Comparison of ENCODE assay signal across 15 mouse cellular contexts in genomic region chr4:15448831-15449230, GRCm38 (mm10).
DNase-seq lines count a peak whose midpoint lies in the region; ATAC-seq lines count a peak whose summit lies in the region.
"Had no signal": no experiment of that assay in that cellular context is flagged by ENCODE, and none has a peak within 500 bp of the region (broad histone marks: within the 10 kb centered on the region; RNA-seq: fewer than 3 reads in every experiment).

No protein-coding gene starts in this region.

- peak; percentile 37 for DNase-seq in left cerebral cortex, postnatal 4 days
- DNase-seq in left cerebral cortex, adult 8-10 months (ENCODE audit: low spot score in 2 of 2), result no peak
- peak; percentile 14 for DNase-seq in cerebellum, adult 9-11 months
- DNase-seq in forebrain, embryonic 14.5 days (ENCODE audit: low spot score), result peak; percentile 63
- no peak for DNase-seq in gastrocnemius, adult 8-10 months (ENCODE audit: low spot score in 2 of 2)
- DNase-seq in left cerebral cortex, adult 11 months (ENCODE audit: low spot score), result no peak
- DNase-seq in adrenal gland, postnatal 10 days, result no peak
- DNase-seq: adrenal gland, postnatal 36 days; kidney, adult 9 months; layer of hippocampus, postnatal 36 days; liver, embryonic 13.5 days; thymus, postnatal 25 days had no signal

- H3K4me2 ChIP-seq in forebrain, embryonic 14.5 days (ENCODE audit: low read length), result no peak overlapping the region
- H3K4me2 ChIP-seq in neural tube, embryonic 15.5 days, result no peak overlapping the region
- H3K4me2 ChIP-seq: heart, embryonic 15.5 days; liver, embryonic 13.5 days had no signal

- H3K9ac ChIP-seq in forebrain, embryonic 14.5 days (ENCODE audit: low read length), result no peak overlapping the region
- H3K9ac ChIP-seq in neural tube, embryonic 15.5 days (replicated peaks), result no peak overlapping the region
- H3K9ac ChIP-seq: heart, embryonic 15.5 days; liver, embryonic 13.5 days had no signal

- 29% methylated on average over 1 of the region's 1 CpGs for WGBS in forebrain, embryonic 14.5 days
- WGBS in neural tube, embryonic 15.5 days, result 71% methylated on average over 1 of the region's 1 CpGs

- intact Hi-C loops in left cerebral cortex, postnatal 4 days (cut with DNase I), result no loop called here

- H3K27ac ChIP-seq in forebrain, embryonic 14.5 days (ENCODE audit: low read depth, low read length), result no peak overlapping the region
- no peak overlapping the region for H3K27ac ChIP-seq in neural tube, embryonic 15.5 days (replicated peaks)
- H3K27ac ChIP-seq: heart, embryonic 15.5 days; liver, embryonic 13.5 days had no signal

- no peak overlapping the region for H3K4me3 ChIP-seq in forebrain, embryonic 14.5 days (ENCODE audit: low read depth, low read length)
- no peak overlapping the region for H3K4me3 ChIP-seq in neural tube, embryonic 15.5 days (replicated peaks)
- H3K4me3 ChIP-seq: erythroblast, embryonic 14.5 days; heart, embryonic 15.5 days; liver, embryonic 13.5 days had no signal

- H3K4me1 ChIP-seq in forebrain, embryonic 14.5 days (ENCODE audit: control insufficient read depth, insufficient read depth, low read length), result no peaks in the 10 kb centered on the region
- no peaks in the 10 kb centered on the region for H3K4me1 ChIP-seq in neural tube, embryonic 15.5 days
- H3K4me1 ChIP-seq: heart, embryonic 15.5 days; liver, embryonic 13.5 days had no signal

- H3K27me3 ChIP-seq in forebrain, embryonic 14.5 days (replicated peaks; ENCODE audit: control insufficient read depth, insufficient read depth, low read length), result no peaks in the 10 kb centered on the region
- H3K27me3 ChIP-seq in neural tube, embryonic 15.5 days (replicated peaks), result no peaks in the 10 kb centered on the region
- H3K27me3 ChIP-seq: heart, embryonic 15.5 days; liver, embryonic 13.5 days had no signal

- peak; percentile 85 for ATAC-seq in forebrain, embryonic 14.5 days
- ATAC-seq in neural tube, embryonic 15.5 days (ENCODE audit: low FRiP score), result peak; percentile 65; the same call in 1 of the 2 replicates

- no peaks in the 10 kb centered on the region for H3K36me3 ChIP-seq in forebrain, embryonic 14.5 days (ENCODE audit: control insufficient read depth, insufficient read depth, low read length)
- H3K36me3 ChIP-seq in neural tube, embryonic 15.5 days, result no peaks in the 10 kb centered on the region
- H3K36me3 ChIP-seq: heart, embryonic 15.5 days; liver, embryonic 13.5 days had no signal

- no peaks in the 10 kb centered on the region for H3K9me3 ChIP-seq in forebrain, embryonic 14.5 days (replicated peaks; ENCODE audit: control insufficient read depth, low read length)
- no peaks in the 10 kb centered on the region for H3K9me3 ChIP-seq in neural tube, embryonic 15.5 days (replicated peaks)
- H3K9me3 ChIP-seq: heart, embryonic 15.5 days; liver, embryonic 13.5 days had no signal

Comparison
In these comparisons a context has a peak if more than half of its experiments do, and no peak if none do; other contexts are left out.
1. DNase-seq: peak in left cerebral cortex, postnatal 4 days (single experiment), cerebellum, adult 9-11 months (single experiment) and forebrain, embryonic 14.5 days (single experiment); none in left cerebral cortex, adult 8-10 months (0 of 2), gastrocnemius, adult 8-10 months (0 of 2), left cerebral cortex, adult 11 months (single experiment) and adrenal gland, postnatal 10 days (single experiment).